Mouse (Mus musculus) midbrain, embryonic 14.5 days (tissue): ENCODE measurements around the gene Gm20388. TPM values are rescaled to one million over a fixed set of nuclear protein-coding genes. Genes with fewer than 3 reads are reported as not detected.
A peak's percentile ranks its signal among the peaks of the same experiment; 100 is the strongest.

Experiments
- ATAC-seq: fragments of 200-750 bp; cut with Nextera tagmentation; 2 replicates; pipeline ENCODE4 v1.8.0; 2017; ENCODE audit warnings: moderate number of reproducible peaks, moderate library complexity; ENCODE audit not compliant: low FRiP score, low TSS enrichment
- DNase-seq: peaks from one replicate; pipeline ENCODE4 v3.0.0-alpha.2; 2015
- H3K27ac ChIP-seq: fragments of 300-500 bp; sonication (generic); replicated peaks from 2 replicates; pipeline ENCODE4 v1.5.1; 2014; ENCODE audit warnings: mild to moderate bottlenecking, low read depth, low read length, moderate library complexity
- H3K27me3 ChIP-seq: fragments of 300-500 bp; sonication (generic); 2 replicates; pipeline ENCODE4 v1.6.1; 2014; ENCODE audit warnings: low read length, control low read depth, mixed read lengths; ENCODE audit not compliant: control insufficient read depth, insufficient read depth
- H3K36me3 ChIP-seq: fragments of 300-500 bp; sonication (generic); 2 replicates; pipeline ENCODE4 v1.6.1; 2014; ENCODE audit warnings: low read length, control low read depth; ENCODE audit not compliant: control insufficient read depth, insufficient read depth
- H3K4me1 ChIP-seq: fragments of 300-500 bp; sonication (generic); 2 replicates; pipeline ENCODE4 v1.6.1; 2014; ENCODE audit warnings: mild to moderate bottlenecking, antibody characterized with exemption, low read length, control low read depth; ENCODE audit not compliant: control insufficient read depth, insufficient read depth
- H3K4me2 ChIP-seq: fragments of 300-500 bp; sonication (generic); 2 replicates; pipeline ENCODE4 v1.6.1; 2014; ENCODE audit warnings: mild to moderate bottlenecking, low read length, moderate library complexity
- H3K4me3 ChIP-seq: fragments of 300-500 bp; sonication (generic); replicated peaks from 2 replicates; pipeline ENCODE4 v1.5.1; 2014; ENCODE audit warnings: low read depth, low read length
- H3K9ac ChIP-seq: fragments of 300-500 bp; sonication (generic); replicated peaks from 2 replicates; pipeline ENCODE4 v1.6.1; 2014; ENCODE audit warnings: mild to moderate bottlenecking, low read length, moderate library complexity
- H3K9me3 ChIP-seq: fragments of 300-500 bp; sonication (generic); 2 replicates; pipeline ENCODE4 v1.6.1; 2016; ENCODE audit warnings: low read length, control low read depth, mixed read lengths; ENCODE audit not compliant: control insufficient read depth
- WGBS: fragments of 180-500 bp; shearing (Covaris S2); extraction: QIAGEN DNeasy Blood & Tissue Kit; methylation state at CpG from one replicate; pipeline ENCODE4 v1.1.7; 2014; 5-methylcytosine and 5-hydroxymethylcytosine counted together
- polyA plus RNA-seq: library from polyadenylated mRNA; unstranded; fragments of >200 nt; fragmentation: Nextera tagmentation; extraction: Ambion mirVana; gene quantifications from 2 replicates; pipeline ENCODE4 v1.2.1, GENCODE M21; 2014

Gm20388 gene
- polyA plus RNA-seq, 1 experiment from 2014 or later = 4.1 TPM

- no peak overlapping the region for H3K9ac ChIP-seq
- no peaks in the 10 kb centered on the region for H3K27me3 ChIP-seq
- DNase-seq (no peak), ATAC-seq (no peak)
- H3K4me1 ChIP-seq = no peaks in the 10 kb centered on the region
- H3K4me3 ChIP-seq = no peak overlapping the region
- no peaks in the 10 kb centered on the region for H3K36me3 ChIP-seq
- peak overlapping the region; percentile 19; the same call in 1 of the 2 replicates for H3K4me2 ChIP-seq
- H3K27ac ChIP-seq = no peak overlapping the region
- no peaks in the 10 kb centered on the region for H3K9me3 ChIP-seq
- 42% methylated on average over 14 of the region's 14 CpGs for WGBS
Observed at GRCm38 (mm10) chr8:121263390-121263775, 1352.7 kb downstream of the Gm20388 start.

GRCm38 (mm10) chr8:121264260-121264659 lies 1353.6 kb downstream of the Gm20388 start:
- Histone ChIP-seq H3K9ac (no peak overlapping the region), H3K9me3 (no peaks in the 10 kb centered on the region), H3K4me2 (no peak overlapping the region), H3K27ac (no peak overlapping the region), H3K4me1 (no peaks in the 10 kb centered on the region), H3K36me3 (no peaks in the 10 kb centered on the region), H3K4me3 (no peak overlapping the region), H3K27me3 (no peaks in the 10 kb centered on the region)
- WGBS = 85% methylated on average over 9 of the region's 9 CpGs
- ATAC-seq (no peak), DNase-seq (no peak)

GRCm38 (mm10) chr8:121271542-121271941 lies 1360.9 kb downstream of the Gm20388 start:
- H3K4me1 ChIP-seq = no peaks in the 10 kb centered on the region

GRCm38 (mm10) chr8:121273195-121273594 lies 1362.6 kb downstream of the Gm20388 start:
- no peaks in the 10 kb centered on the region for H3K36me3 ChIP-seq
- H3K4me1 ChIP-seq = no peaks in the 10 kb centered on the region
- no peaks in the 10 kb centered on the region for H3K27me3 ChIP-seq
- peak; percentile 68 for DNase-seq
- H3K4me3 ChIP-seq = 0 out of 2 replicates have a peak overlapping the region, but pooled peaks have one; percentile 8
- ATAC-seq = peak; percentile 73; the same call in 1 of the 2 replicates
- WGBS = 53% methylated on average over 14 of the region's 14 CpGs
- H3K27ac ChIP-seq = no peak overlapping the region
- peak overlapping the region; percentile 35 for H3K4me2 ChIP-seq
- no peak overlapping the region for H3K9ac ChIP-seq
- H3K9me3 ChIP-seq = no peaks in the 10 kb centered on the region

More at GRCm38 (mm10) chr8:121271542-121271941, 1360.9 kb downstream of the Gm20388 start:
- no peak overlapping the region for H3K4me2 ChIP-seq
- no peak for ATAC-seq
- H3K4me3 ChIP-seq = no peak overlapping the region
- WGBS = 78% methylated on average over 8 of the region's 8 CpGs
- H3K27me3 ChIP-seq = no peaks in the 10 kb centered on the region
- no peaks in the 10 kb centered on the region for H3K9me3 ChIP-seq
- DNase-seq = no peak
- no peak overlapping the region for H3K9ac ChIP-seq
- no peaks in the 10 kb centered on the region for H3K36me3 ChIP-seq
- no peak overlapping the region for H3K27ac ChIP-seq

GRCm38 (mm10) chr8:121273620-121274019 lies 1363.0 kb downstream of the Gm20388 start:
- H3K9me3 ChIP-seq = no peaks in the 10 kb centered on the region
- no peaks in the 10 kb centered on the region for H3K27me3 ChIP-seq
- H3K4me1 ChIP-seq = no peaks in the 10 kb centered on the region
- no peak overlapping the region for H3K27ac ChIP-seq
- WGBS = 83% methylated on average over 15 of the region's 15 CpGs
- no peak overlapping the region for H3K4me2 ChIP-seq
- no peak for DNase-seq
- peak; percentile 31; the same call in 1 of the 2 replicates for ATAC-seq
- no peak overlapping the region for H3K4me3 ChIP-seq
- H3K36me3 ChIP-seq = no peaks in the 10 kb centered on the region
- no peak overlapping the region for H3K9ac ChIP-seq

GRCm38 (mm10) chr8:121280414-121280813 lies 1369.8 kb downstream of the Gm20388 start:
- no peaks in the 10 kb centered on the region for H3K36me3 ChIP-seq
- 49% methylated on average over 9 of the region's 9 CpGs for WGBS
- no peak overlapping the region for H3K9ac ChIP-seq
- H3K4me1 ChIP-seq = no peaks in the 10 kb centered on the region
- H3K27me3 ChIP-seq = no peaks in the 10 kb centered on the region
- no peak for DNase-seq
- no peak for ATAC-seq
- no peak overlapping the region for H3K4me3 ChIP-seq
- H3K4me2 ChIP-seq = no peak overlapping the region
- H3K27ac ChIP-seq = no peak overlapping the region
- no peaks in the 10 kb centered on the region for H3K9me3 ChIP-seq

- ATAC-seq = no peak
- Histone ChIP-seq H3K9ac (no peak overlapping the region), H3K4me3 (no peak overlapping the region), H3K4me2 (no peak overlapping the region), H3K4me1 (peaks cover 10% of the 10 kb centered on the region; the same call in 1 of the 2 replicates), H3K36me3 (no peaks in the 10 kb centered on the region), H3K27ac (no peak overlapping the region), H3K27me3 (no peaks in the 10 kb centered on the region), H3K9me3 (no peaks in the 10 kb centered on the region)
- WGBS = 78% methylated on average over 5 of the region's 5 CpGs
- no peak for DNase-seq
Observed at GRCm38 (mm10) chr8:121289346-121289745, 1378.7 kb downstream of the Gm20388 start.

- H3K27me3 ChIP-seq = no peaks in the 10 kb centered on the region
- H3K4me3 ChIP-seq = no peak overlapping the region
- H3K36me3 ChIP-seq = no peaks in the 10 kb centered on the region
- DNase-seq (peak; percentile 48), ATAC-seq (no peak)
- no peak overlapping the region for H3K9ac ChIP-seq
- H3K4me1 ChIP-seq = peaks cover 18% of the 10 kb centered on the region; the same call in 1 of the 2 replicates
- whole genome bisulfite sequencing = 56% methylated on average over 17 of the region's 17 CpGs
- H3K9me3 ChIP-seq = no peaks in the 10 kb centered on the region
- no peak overlapping the region for H3K4me2 ChIP-seq
- 0 out of 2 replicates have a peak overlapping the region, but pooled peaks have one; percentile 20 for H3K27ac ChIP-seq
Observed at GRCm38 (mm10) chr8:121290547-121290946, 1379.9 kb downstream of the Gm20388 start.

- ATAC-seq = no peak
- 85% methylated on average over 10 of the region's 10 CpGs for WGBS
- peaks cover 31% of the 10 kb centered on the region for H3K4me1 ChIP-seq
- DNase-seq = no peak
- no peak overlapping the region for H3K27ac ChIP-seq
- H3K9ac ChIP-seq = no peak overlapping the region
- H3K9me3 ChIP-seq = no peaks in the 10 kb centered on the region
- H3K27me3 ChIP-seq = no peaks in the 10 kb centered on the region
- no peak overlapping the region for H3K4me3 ChIP-seq
- H3K36me3 ChIP-seq = no peaks in the 10 kb centered on the region
- no peak overlapping the region for H3K4me2 ChIP-seq
Observed at GRCm38 (mm10) chr8:121293418-121293817, 1382.8 kb downstream of the Gm20388 start.
